Mouse (Mus musculus) CD4-positive, CD25-positive, alpha-beta regulatory T cell, adult 4 months (primary cell): ENCODE data around the gene Usp31. TPM values are rescaled to one million over a fixed set of nuclear protein-coding genes. Genes with fewer than 3 reads are reported as not detected.

Experiments used
- ATAC-seq: one replicate; pipeline ENCODE4 v1.8.0; 2017
- polyA plus RNA-seq, 2 experiments: library from polyadenylated mRNA; unstranded; fragments of 100-300 nt; shearing (Covaris generic); gene quantifications; one replicate each; pipeline ENCODE4 v1.2.1; 2017

Gene Usp31
- polyA plus RNA-seq, 2 experiments from 2014 or later, result 1.7 to 2.2 TPM

DNA sequence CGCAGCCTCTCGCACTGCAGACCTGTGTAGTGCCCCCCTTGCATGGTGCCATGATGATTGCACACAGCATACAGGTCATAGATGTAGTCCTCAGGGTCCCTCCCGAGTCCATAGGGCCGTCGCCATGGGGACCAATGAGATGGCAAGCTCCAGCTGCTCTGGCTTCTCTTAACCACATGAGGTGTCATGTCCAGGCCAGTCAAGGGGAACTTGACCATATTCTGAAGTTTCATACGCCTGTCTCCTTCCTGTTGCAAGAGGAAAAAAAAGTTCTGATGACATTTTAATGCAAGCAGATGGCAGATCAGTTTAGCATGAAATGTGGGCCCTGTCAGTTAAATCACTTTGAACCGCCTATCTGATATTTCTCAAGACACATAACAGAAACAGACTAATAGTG lies 48.2 kb downstream of the Usp31 start:
- no peak for ATAC-seq

DNA sequence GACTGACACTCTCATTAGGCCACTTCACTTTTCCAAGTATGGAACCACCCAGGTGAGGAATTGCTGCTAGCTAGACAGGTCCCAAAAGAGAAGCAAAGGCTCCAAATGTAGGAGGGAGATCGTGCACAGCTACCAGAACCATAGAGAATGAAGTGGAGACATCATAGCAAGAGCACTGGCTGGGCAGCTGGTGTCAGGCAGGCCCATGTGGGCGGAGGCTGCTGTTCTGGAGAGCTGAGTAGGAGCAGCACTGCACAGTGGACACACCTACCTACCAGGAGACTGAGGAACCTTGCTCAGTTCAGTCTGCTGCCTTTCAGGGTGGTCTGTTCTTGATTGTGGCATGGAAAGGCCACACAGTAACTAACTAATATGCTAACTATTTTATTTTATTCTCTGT lies 52.4 kb downstream of the Usp31 start:
- ATAC-seq, result no peak

DNA sequence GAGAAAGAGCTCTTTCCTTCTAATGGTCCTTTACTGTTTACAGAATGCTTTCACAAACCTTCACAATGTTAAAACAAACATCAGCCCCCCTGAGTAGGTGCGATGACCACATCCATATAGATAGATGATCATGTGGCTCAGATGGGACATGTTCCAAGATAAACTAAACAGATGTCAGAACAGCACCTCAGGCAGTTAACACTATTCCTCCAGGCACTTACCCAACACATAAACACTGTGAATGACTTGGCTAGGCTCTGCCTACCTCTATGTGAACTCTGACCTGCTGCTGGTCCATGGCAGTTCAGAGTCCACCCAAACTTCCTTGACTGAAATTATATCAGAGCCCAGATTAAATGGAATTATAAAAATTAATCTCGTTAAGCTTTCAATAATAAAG lies 54.4 kb downstream of the Usp31 start:
- ATAC-seq, result no peak

DNA sequence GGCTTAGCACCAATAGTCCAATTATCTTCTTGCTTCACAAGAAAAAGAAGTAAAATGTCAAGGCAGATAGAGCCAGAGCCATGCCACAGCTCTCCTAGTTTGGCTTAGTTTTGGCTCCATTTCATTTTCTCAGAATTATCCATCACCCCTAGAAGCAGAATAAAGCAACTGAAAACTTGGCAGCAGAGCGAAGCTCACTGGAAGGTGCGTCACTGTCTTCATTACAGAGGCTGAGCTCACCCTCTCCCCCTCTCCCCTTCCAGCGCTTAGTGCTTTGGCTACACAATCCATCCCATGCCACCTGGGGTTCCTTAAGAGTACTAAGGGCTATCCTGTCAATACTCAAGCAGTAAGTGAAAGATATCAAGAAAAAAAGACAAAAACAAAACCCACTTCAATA lies 56.3 kb downstream of the Usp31 start:
- no peak for ATAC-seq

DNA sequence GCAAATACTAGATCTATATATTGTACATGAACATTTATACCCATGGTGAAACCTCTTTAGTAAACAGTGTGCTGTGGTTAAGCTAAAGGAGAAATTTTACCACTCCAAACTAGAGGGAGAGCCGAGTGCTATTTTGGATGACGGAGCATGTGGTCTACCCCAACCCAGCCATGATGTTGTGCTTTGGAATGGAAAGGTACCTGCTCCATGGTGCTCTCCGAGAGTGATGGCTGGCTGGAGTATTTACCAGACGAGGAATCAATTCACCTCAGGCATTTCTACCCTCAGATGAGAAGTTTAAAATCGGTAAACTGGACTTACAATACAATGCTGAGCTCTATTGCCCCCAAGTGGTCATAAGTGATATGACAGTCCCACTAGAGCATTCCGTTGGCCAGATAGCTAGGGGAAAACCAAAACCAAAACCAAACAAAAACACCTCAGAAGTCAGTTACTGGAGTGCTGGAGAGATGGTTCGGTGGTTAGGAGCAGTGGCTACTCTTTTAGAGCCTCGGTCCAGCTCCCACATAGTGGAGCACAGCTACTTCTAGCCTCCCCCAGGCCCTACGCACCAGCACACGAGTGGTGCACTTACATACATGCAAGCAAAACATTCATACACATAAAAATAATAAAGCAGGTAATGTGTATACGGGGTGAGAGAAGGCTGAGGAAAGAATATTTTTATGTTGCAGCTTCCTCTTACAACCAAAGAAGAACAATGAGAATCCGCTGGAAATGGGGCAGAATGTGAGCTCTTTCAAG lies 65.9 kb downstream of the Usp31 start:
- peak; percentile 91 for ATAC-seq

DNA sequence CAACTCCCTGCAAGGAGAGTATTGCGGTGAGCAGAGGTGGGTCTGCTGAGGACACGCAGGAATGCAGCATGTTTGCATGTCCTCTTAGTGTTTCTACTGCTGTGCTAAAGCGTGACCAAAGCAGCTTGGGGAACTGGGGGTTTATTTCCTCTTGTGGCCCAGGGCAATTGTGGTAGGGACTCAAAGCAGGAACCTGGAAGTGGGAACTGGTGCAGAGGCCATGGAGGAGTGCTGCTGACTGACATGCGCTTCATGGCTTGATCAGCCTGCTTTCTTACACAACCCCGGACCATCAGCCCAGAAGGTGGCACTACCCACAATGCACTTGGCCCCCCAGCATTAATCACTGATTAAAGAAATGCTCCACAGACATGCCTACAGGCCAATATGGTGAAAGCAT lies 70.3 kb downstream of the Usp31 start:
- no peak for ATAC-seq

DNA sequence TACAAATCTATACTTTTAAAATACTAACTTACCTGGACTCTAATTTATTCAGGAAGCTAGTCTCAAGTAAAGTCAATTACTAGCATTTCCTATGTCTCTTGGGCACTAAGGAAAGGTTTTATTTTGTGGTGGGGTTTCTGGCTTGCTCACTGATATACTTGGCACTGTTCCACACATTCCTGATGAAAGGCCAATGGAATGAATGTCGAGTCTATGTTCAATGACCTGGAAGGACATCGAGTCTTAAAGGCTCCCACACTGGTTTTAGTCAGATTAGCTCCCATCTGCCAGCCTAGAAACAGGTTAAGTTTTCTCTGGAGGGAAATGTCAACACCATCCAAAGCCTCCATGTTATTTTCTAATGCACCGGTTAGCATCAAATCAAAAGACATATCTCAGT lies 72.8 kb downstream of the Usp31 start:
- no peak for ATAC-seq

DNA sequence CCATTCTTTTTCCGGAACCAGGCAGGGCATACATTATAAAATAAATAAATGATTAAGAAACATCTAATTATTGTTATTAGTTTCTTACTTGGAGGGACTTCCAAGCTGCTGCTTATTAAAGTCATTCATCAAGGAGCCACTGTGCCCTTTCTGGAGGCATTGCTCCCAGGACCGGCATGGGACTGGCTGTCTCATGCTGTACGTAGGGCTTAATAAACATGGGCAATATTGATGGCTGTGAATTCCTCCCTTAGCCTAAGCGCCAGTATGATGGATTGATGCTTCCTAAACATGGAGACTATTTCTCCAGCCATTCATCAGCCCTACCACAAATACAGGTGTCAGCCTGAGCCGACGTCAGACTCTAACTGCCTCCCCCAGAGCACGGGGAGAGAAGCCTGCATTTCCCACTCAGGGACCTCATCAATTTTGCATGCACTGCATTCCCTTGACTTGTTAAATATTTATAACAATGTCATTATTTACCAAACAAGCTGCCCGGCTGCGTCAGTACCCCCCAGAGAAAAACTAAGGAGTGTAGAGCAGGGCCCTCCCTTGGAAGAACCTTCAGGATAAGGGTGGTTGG lies 84.1 kb downstream of the Usp31 start:
- no peak for ATAC-seq

DNA sequence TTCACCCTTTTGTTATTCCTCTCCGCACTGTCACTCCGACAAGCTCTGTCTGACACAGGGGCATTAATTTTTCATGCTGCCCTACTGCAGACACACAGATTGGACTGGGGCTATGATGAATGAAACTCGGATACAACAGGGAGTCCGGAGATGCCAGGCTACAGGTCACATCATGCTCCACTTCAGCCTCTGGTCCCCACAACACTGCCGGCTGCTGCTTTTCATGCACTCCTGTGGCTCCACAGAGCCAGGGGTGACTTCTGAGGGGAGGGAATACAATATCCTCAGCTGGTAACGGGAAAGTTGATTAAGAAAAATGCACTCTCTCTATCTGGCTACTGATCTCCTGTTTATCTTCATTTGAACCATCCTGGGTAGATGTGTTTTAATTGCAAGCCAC lies 84.6 kb downstream of the Usp31 start:
- ATAC-seq, result no peak

DNA sequence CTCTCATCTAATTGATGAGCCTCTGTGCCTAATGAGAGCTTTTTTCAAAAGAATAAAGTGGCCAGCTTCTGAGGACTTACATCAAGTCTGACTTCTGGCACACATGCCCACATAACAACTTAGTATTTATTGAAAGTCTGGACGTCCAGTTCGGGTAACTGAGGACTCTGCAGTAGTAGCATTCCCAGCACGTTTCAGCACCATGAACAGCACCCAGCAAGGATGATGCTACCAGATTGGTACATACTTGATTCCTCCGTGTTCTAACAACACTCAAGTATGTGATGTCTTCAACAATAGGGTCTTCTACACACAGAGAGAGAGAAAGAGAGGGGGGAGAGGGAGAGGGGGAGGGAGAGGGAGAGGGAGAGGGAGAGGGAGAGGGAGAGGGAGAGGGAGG lies 105.4 kb downstream of the Usp31 start:
- ATAC-seq, result no peak

DNA sequence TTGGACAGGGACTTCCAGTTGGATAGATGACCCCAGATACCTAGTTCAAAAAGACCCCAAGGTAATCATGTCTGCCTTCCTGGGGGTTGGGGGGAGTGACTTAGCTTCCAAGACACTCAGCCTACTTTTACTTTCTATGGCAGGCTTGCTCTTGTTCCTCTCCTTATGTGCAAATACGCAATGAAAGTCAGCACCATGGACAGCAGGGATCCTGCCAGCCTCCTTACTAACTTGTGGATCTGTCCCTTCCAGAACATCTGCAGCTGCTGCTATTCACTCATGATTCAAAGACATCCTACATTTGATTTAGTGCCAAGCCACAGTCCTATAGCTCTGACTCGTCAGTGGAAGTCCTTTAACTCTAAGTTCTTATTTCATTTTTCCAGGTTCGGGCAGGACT lies 110.7 kb downstream of the Usp31 start:
- ATAC-seq, result no peak

DNA sequence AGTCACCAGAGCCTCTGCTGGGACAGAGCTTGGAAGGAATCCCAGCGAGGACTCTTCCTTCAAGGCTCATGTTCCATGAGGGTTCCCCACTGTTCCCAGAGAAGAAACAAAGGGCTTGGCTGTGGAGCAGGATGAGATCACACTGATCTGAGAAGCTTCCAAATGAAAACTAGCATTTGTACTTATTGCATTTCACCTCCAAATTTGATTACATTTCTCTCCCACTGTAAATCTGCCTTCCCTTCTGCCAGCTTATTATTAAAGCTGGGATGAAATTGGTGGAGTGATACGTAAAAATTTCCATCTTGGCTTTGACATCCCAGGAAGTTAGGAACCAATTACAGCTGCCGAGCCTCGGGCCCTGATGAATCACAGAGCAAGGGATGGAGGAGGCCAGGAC lies 111.6 kb downstream of the Usp31 start:
- ATAC-seq, result no peak

DNA sequence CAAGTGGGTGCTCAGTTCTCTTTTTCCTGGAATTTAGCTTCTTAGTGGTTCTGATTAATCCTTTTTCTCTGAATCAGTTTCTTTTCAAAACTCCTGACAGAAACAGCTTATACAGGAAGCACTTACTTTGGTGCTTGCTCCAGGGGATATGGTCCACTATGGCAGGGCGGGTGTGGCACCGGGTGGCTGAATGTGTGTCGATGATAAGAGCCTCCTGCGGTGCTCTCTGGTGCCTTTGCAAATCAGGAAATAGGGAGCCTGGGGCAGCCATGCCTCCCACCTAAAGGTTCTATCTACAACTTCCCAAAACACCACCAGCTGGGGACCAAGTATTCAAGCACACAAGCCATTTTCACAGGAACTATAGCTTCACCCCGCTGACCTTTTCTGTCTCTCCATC lies 112.0 kb downstream of the Usp31 start:
- ATAC-seq, result no peak

DNA sequence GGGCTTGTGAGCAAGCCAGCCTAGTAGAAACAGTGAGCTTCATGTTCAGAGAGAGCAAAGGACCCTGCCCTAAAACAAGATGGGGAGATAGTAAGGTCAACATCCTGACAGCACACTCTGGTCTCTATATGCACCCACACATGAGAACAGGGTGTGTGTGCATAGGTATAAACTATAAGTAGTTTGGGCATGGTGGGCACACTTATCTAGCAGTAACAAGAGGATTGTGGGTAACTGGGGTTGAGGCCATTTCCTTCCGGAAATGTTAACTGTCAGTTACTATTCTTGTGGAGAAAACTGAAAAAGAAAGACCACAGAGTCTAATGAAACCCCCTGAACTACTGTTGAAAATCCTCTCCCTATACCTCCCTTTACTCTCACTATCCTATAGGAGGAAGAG lies 112.4 kb downstream of the Usp31 start:
- no peak for ATAC-seq

Other genes starting within 250 kb of the Usp31 start
- not detected for gene Scnn1g, start 27.2 kb upstream of the Usp31 start, polyA plus RNA-seq
- not detected for gene Scnn1b, start 157.8 kb upstream of the Usp31 start, polyA plus RNA-seq